In genomic region chr13:107193426-107193825, GRCm38 (mm10) we compare ENCODE assay signal across 28 mouse cellular contexts.
"Had no signal": no experiment of that assay in that cellular context is flagged by ENCODE, and none has a peak within 500 bp of the region (broad histone marks: within the 10 kb centered on the region; RNA-seq: fewer than 3 reads in every experiment).

No protein-coding gene starts in this region.

- H3K36me3 ChIP-seq: embryonic facial prominence, embryonic 10.5 days; embryonic facial prominence, embryonic 12.5 days; embryonic facial prominence, embryonic 13.5 days; embryonic facial prominence, embryonic 15.5 days; forebrain, embryonic 10.5 days; forebrain, embryonic 12.5 days; forebrain, embryonic 15.5 days had no signal

- DNase-seq: cerebellum, adult 2 months; cerebellum, adult 8-10 months; cerebellum, adult 9-10 months; cerebellum, adult 9-11 months; cerebellum, postnatal 10 days; cerebellum, postnatal 14 days; cerebellum, postnatal 25 days; cerebellum, postnatal 36 days; embryo, embryonic 11 days; forebrain, postnatal 0 days; gastrocnemius, adult 2 months; gastrocnemius, postnatal 10 days; gastrocnemius, postnatal 14 days; gastrocnemius, postnatal 25 days; gastrocnemius, postnatal 36 days; heart, adult 18-20 months; heart, adult 2 months had no signal

- H3K27me3 ChIP-seq: embryonic facial prominence, embryonic 12.5 days; embryonic facial prominence, embryonic 13.5 days; embryonic facial prominence, embryonic 15.5 days; forebrain, embryonic 12.5 days; forebrain, embryonic 13.5 days; forebrain, embryonic 15.5 days had no signal

- H3K4me3 ChIP-seq: embryonic facial prominence, embryonic 10.5 days; embryonic facial prominence, embryonic 12.5 days; embryonic facial prominence, embryonic 13.5 days; embryonic facial prominence, embryonic 15.5 days; erythroblast, embryonic 14.5 days; forebrain, embryonic 10.5 days; forebrain, embryonic 12.5 days; forebrain, embryonic 13.5 days; forebrain, embryonic 15.5 days; gastrocnemius, adult 2 months; heart, adult 2 months had no signal

- H3K9me3 ChIP-seq: embryonic facial prominence, embryonic 10.5 days; embryonic facial prominence, embryonic 12.5 days; embryonic facial prominence, embryonic 15.5 days; forebrain, embryonic 12.5 days; forebrain, embryonic 15.5 days had no signal

- H3K27ac ChIP-seq: embryonic facial prominence, embryonic 10.5 days; embryonic facial prominence, embryonic 12.5 days; embryonic facial prominence, embryonic 13.5 days; embryonic facial prominence, embryonic 15.5 days; forebrain, embryonic 10.5 days; forebrain, embryonic 12.5 days; forebrain, embryonic 13.5 days; forebrain, embryonic 15.5 days; gastrocnemius, adult 2 months; heart, adult 2 months had no signal

- H3K9ac ChIP-seq: embryonic facial prominence, embryonic 12.5 days; embryonic facial prominence, embryonic 13.5 days; embryonic facial prominence, embryonic 15.5 days; forebrain, embryonic 12.5 days; forebrain, embryonic 13.5 days; forebrain, embryonic 15.5 days; forebrain, postnatal 0 days had no signal

- H3K4me1 ChIP-seq: embryonic facial prominence, embryonic 10.5 days; embryonic facial prominence, embryonic 12.5 days; embryonic facial prominence, embryonic 13.5 days; embryonic facial prominence, embryonic 15.5 days; forebrain, embryonic 10.5 days; forebrain, embryonic 12.5 days; forebrain, embryonic 13.5 days; forebrain, embryonic 15.5 days had no signal

- H3K4me2 ChIP-seq: embryonic facial prominence, embryonic 12.5 days; embryonic facial prominence, embryonic 13.5 days; embryonic facial prominence, embryonic 15.5 days; forebrain, embryonic 12.5 days; forebrain, embryonic 13.5 days; forebrain, embryonic 15.5 days had no signal

- ATAC-seq: forebrain, embryonic 13.5 days; forebrain, embryonic 14.5 days; forebrain, embryonic 15.5 days; forebrain, embryonic 16.5 days; forebrain, postnatal 0 days had no signal
